Mouse (Mus musculus): Measurements from ENCODE around the gene Dlgap1. TPM values are rescaled to one million over a fixed set of nuclear protein-coding genes. Genes with fewer than 3 reads are reported as not detected.
A peak's percentile ranks its signal among the peaks of the same experiment; 100 is the strongest.
"Not testable (repeated sequence)": the region's sequence is repeated elsewhere in the genome, so short reads cannot be mapped to it uniquely, and the experiment has no call there.

The Dlgap1 gene
- polyA plus RNA-seq, 1 experiment from 2014 or later, result 7.2 TPM

GRCm38 (mm10) chr17:70826227-70826626 lies 857.4 kb downstream of the Dlgap1 start:
- H3K4me2 ChIP-seq (replicated peaks), result no peak overlapping the region
- H3K27ac ChIP-seq, result no peak overlapping the region
- no peaks in the 10 kb centered on the region for H3K9me3 ChIP-seq (replicated peaks)
- no peak overlapping the region for H3K4me3 ChIP-seq
- peaks cover 4% of the 10 kb centered on the region for H3K27me3 ChIP-seq
- no peak for ATAC-seq (ENCODE audit: low FRiP score)
- no peaks in the 10 kb centered on the region for H3K36me3 ChIP-seq
- no peak overlapping the region for H3K9ac ChIP-seq
- H3K4me1 ChIP-seq, result no peaks in the 10 kb centered on the region
- 86% methylated on average over 12 of the region's 12 CpGs for WGBS

- H3K27ac ChIP-seq; H3K4me3 ChIP-seq; H3K9ac ChIP-seq; H3K9me3 ChIP-seq (replicated peaks); H3K36me3 ChIP-seq; H3K4me2 ChIP-seq (replicated peaks); H3K27me3 ChIP-seq; H3K4me1 ChIP-seq; ATAC-seq (ENCODE audit: low FRiP score): not testable (repeated sequence)
- WGBS, result 89% methylated on average over 11 of the region's 11 CpGs
Observed at GRCm38 (mm10) chr17:70827463-70828179, 858.7 kb downstream of the Dlgap1 start.

GRCm38 (mm10) chr17:70828180-70828528 lies 859.3 kb downstream of the Dlgap1 start:
- no peaks in the 10 kb centered on the region for H3K9me3 ChIP-seq (replicated peaks)
- H3K4me1 ChIP-seq, result no peaks in the 10 kb centered on the region
- no peak overlapping the region for H3K9ac ChIP-seq
- no peaks in the 10 kb centered on the region; the same call in 1 of the 2 replicates for H3K27me3 ChIP-seq
- no peak overlapping the region for H3K27ac ChIP-seq
- H3K4me2 ChIP-seq (replicated peaks), result no peak overlapping the region
- H3K36me3 ChIP-seq, result no peaks in the 10 kb centered on the region
- H3K4me3 ChIP-seq, result no peak overlapping the region
- no peak for ATAC-seq (ENCODE audit: low FRiP score)
- 75% methylated on average over 4 of the region's 4 CpGs for WGBS

- Histone ChIP-seq H3K36me3 (no peaks in the 10 kb centered on the region), H3K4me1 (no peaks in the 10 kb centered on the region), H3K4me2 (replicated peaks) (no peak overlapping the region), H3K9me3 (replicated peaks) (no peaks in the 10 kb centered on the region), H3K9ac (no peak overlapping the region), H3K27me3 (no peaks in the 10 kb centered on the region; the same call in 1 of the 2 replicates), H3K27ac (no peak overlapping the region), H3K4me3 (no peak overlapping the region)
- 76% methylated on average over 2 of the region's 2 CpGs for WGBS
- ATAC-seq (ENCODE audit: low FRiP score), result no peak
Observed at GRCm38 (mm10) chr17:70828569-70828968, 859.7 kb downstream of the Dlgap1 start.

GRCm38 (mm10) chr17:70829217-70829616 lies 860.3 kb downstream of the Dlgap1 start:
- Histone ChIP-seq H3K4me3 (no peak overlapping the region), H3K9me3 (replicated peaks) (no peaks in the 10 kb centered on the region), H3K9ac (no peak overlapping the region), H3K4me1 (peaks cover under 1% of the 10 kb centered on the region; the same call in 1 of the 2 replicates), H3K36me3 (no peaks in the 10 kb centered on the region), H3K27me3 (no peaks in the 10 kb centered on the region; the same call in 1 of the 2 replicates), H3K4me2 (replicated peaks) (no peak overlapping the region), H3K27ac (no peak overlapping the region)
- 80% methylated on average over 6 of the region's 6 CpGs for WGBS
- ATAC-seq (ENCODE audit: low FRiP score), result no peak

- H3K9ac ChIP-seq, result no peak overlapping the region
- no peaks in the 10 kb centered on the region for H3K36me3 ChIP-seq
- H3K4me3 ChIP-seq, result no peak overlapping the region
- H3K27me3 ChIP-seq, result no peaks in the 10 kb centered on the region; the same call in 1 of the 2 replicates
- ATAC-seq (ENCODE audit: low FRiP score), result no peak
- no peaks in the 10 kb centered on the region for H3K9me3 ChIP-seq (replicated peaks)
- no peak overlapping the region for H3K4me2 ChIP-seq (replicated peaks)
- H3K4me1 ChIP-seq, result peaks cover 4% of the 10 kb centered on the region
- WGBS, result 62% methylated on average over 23 of the region's 23 CpGs
- no peak overlapping the region for H3K27ac ChIP-seq
Observed at GRCm38 (mm10) chr17:70829943-70830715, 861.3 kb downstream of the Dlgap1 start.

- H3K36me3 ChIP-seq, result no peaks in the 10 kb centered on the region
Observed at GRCm38 (mm10) chr17:70831591-70831990, 862.7 kb downstream of the Dlgap1 start.

GRCm38 (mm10) chr17:70832544-70832943 lies 863.7 kb downstream of the Dlgap1 start:
- Histone ChIP-seq H3K27ac (no peak overlapping the region; the same call in 1 of the 2 replicates), H3K4me1 (peaks cover 8% of the 10 kb centered on the region), H3K4me3 (no peak overlapping the region), H3K27me3 (no peaks in the 10 kb centered on the region; the same call in 1 of the 2 replicates), H3K9ac (no peak overlapping the region), H3K9me3 (replicated peaks) (no peaks in the 10 kb centered on the region), H3K4me2 (replicated peaks) (no peak overlapping the region), H3K36me3 (no peaks in the 10 kb centered on the region)
- ATAC-seq (ENCODE audit: low FRiP score), result no peak
- WGBS, result 89% methylated on average over 9 of the region's 9 CpGs

More at GRCm38 (mm10) chr17:70831591-70831990, 862.7 kb downstream of the Dlgap1 start:
- no peaks in the 10 kb centered on the region; the same call in 1 of the 2 replicates for H3K27me3 ChIP-seq
- ATAC-seq (ENCODE audit: low FRiP score), result no peak
- H3K27ac ChIP-seq, result no peak overlapping the region
- H3K4me3 ChIP-seq, result no peak overlapping the region
- H3K9me3 ChIP-seq (replicated peaks), result no peaks in the 10 kb centered on the region
- WGBS, result 73% methylated on average over 4 of the region's 4 CpGs
- H3K4me1 ChIP-seq, result peaks cover 8% of the 10 kb centered on the region
- H3K9ac ChIP-seq, result no peak overlapping the region
- H3K4me2 ChIP-seq (replicated peaks), result no peak overlapping the region

GRCm38 (mm10) chr17:70834430-70834965 lies 865.6 kb downstream of the Dlgap1 start:
- H3K9ac ChIP-seq, result peak overlapping the region; percentile 41
- peak overlapping the region; percentile 58 for H3K4me2 ChIP-seq (replicated peaks)
- peak overlapping the region; percentile 33 for H3K4me3 ChIP-seq
- 0 out of 2 replicates have a peak, but pooled peaks cover 3% of the 10 kb centered on the region for H3K36me3 ChIP-seq
- peaks cover 8% of the 10 kb centered on the region for H3K4me1 ChIP-seq
- H3K27ac ChIP-seq, result no peak overlapping the region; the same call in 1 of the 2 replicates
- no peaks in the 10 kb centered on the region; the same call in 1 of the 2 replicates for H3K27me3 ChIP-seq
- peak; percentile 62 for ATAC-seq (ENCODE audit: low FRiP score)
- 2% methylated on average over 29 of the region's 29 CpGs for WGBS
- no peaks in the 10 kb centered on the region for H3K9me3 ChIP-seq (replicated peaks)

GRCm38 (mm10) chr17:70835071-70835790 lies 866.4 kb downstream of the Dlgap1 start:
- no peaks in the 10 kb centered on the region for H3K9me3 ChIP-seq (replicated peaks)
- peak overlapping the region; percentile 41 for H3K9ac ChIP-seq
- H3K27me3 ChIP-seq, result no peaks in the 10 kb centered on the region; the same call in 1 of the 2 replicates
- H3K36me3 ChIP-seq, result 0 out of 2 replicates have a peak, but pooled peaks cover 7% of the 10 kb centered on the region
- H3K4me1 ChIP-seq, result peaks cover 8% of the 10 kb centered on the region
- H3K4me3 ChIP-seq, result peak overlapping the region; percentile 33
- no peak overlapping the region for H3K27ac ChIP-seq
- peak overlapping the region; percentile 58 for H3K4me2 ChIP-seq (replicated peaks)
- WGBS, result 3% methylated on average over 10 of the region's 10 CpGs
- ATAC-seq (ENCODE audit: low FRiP score), result peak; percentile 61

GRCm38 (mm10) chr17:70836820-70837219 lies 867.9 kb downstream of the Dlgap1 start:
- Histone ChIP-seq H3K27me3 (no peaks in the 10 kb centered on the region), H3K4me3 (no peak overlapping the region)
- 71% methylated on average over 7 of the region's 7 CpGs for WGBS

More at GRCm38 (mm10) chr17:70836820-70837219, 867.9 kb downstream of the Dlgap1 start:
- Histone ChIP-seq H3K4me1 (peaks cover 8% of the 10 kb centered on the region), H3K9ac (no peak overlapping the region), H3K27ac (no peak overlapping the region), H3K9me3 (replicated peaks) (no peaks in the 10 kb centered on the region), H3K36me3 (peaks cover 11% of the 10 kb centered on the region; the same call in 1 of the 2 replicates), H3K4me2 (replicated peaks) (no peak overlapping the region)
- ATAC-seq (ENCODE audit: low FRiP score), result no peak

Data from hindbrain, embryonic 12.5 days (tissue).